Mouse (Mus musculus) small intestine, adult 2 months (tissue): ENCODE results near the gene Eme2.

Source experiments
- CTCF ChIP-seq: fragments of 200-500 bp; IDR thresholded peaks from 2 replicates; pipeline ENCODE4 v1.5.1; 2012; ENCODE audit warnings: low read depth, mild to moderate bottlenecking, control low read depth, inconsistent platforms, low read length, moderate library complexity, mixed read lengths; ENCODE audit not compliant: insufficient replicate concordance, insufficient read length; ENCODE audit errors: extremely low read depth
- POLR2A ChIP-seq: fragments of 200-500 bp; IDR thresholded peaks from 2 replicates; pipeline ENCODE4 v1.6.1; 2012; ENCODE audit warnings: low read depth, mild to moderate bottlenecking, control low read depth, inconsistent platforms, low read length, moderate library complexity

DNA sequence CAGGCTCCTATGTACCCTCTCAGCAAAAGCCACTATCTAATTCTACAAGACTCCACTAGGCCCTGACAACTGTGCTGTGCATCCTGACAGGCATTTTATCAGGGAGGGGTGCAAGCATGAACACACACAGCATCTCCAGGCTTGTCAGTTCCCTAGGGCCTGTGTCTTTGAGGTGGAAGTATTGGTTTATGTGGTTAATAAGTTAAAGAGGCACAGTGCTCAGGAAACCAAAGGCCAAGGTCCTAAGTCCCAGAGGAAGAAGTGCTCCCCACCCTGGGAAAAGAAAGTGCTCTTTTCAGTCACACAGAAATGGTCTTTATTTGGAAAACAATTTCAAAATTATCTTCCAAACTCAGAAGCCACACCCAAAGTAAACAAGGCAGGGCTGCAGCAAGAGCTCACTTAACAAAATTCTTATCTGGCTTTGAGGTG lies 46.3 kb downstream of the Eme2 start:
- TF ChIP-seq POLR2A (no peak), CTCF (no peak)
